Mouse (Mus musculus) hindbrain, embryonic 13.5 days (tissue): ENCODE data around the gene Cep78. TPM values are rescaled to one million over a fixed set of nuclear protein-coding genes. Genes with fewer than 3 reads are reported as not detected.
A peak's percentile ranks its signal among the peaks of the same experiment; 100 is the strongest.

Source experiments
- ATAC-seq: fragments of 200-750 bp; cut with Nextera tagmentation; 2 replicates; pipeline ENCODE4 v1.8.0; 2017; ENCODE audit warnings: moderate TSS enrichment; ENCODE audit not compliant: low FRiP score
- H3K27ac ChIP-seq: fragments of 300-500 bp; sonication (generic); 2 replicates; pipeline ENCODE4 v1.5.1; 2015; ENCODE audit warnings: inconsistent platforms, mild to moderate bottlenecking, moderate library complexity
- H3K27me3 ChIP-seq: fragments of 300-500 bp; sonication (generic); 2 replicates; pipeline ENCODE4 v1.6.1; 2015; ENCODE audit warnings: mild to moderate bottlenecking, inconsistent platforms
- H3K36me3 ChIP-seq: fragments of 300-500 bp; sonication (generic); 2 replicates; pipeline ENCODE4 v1.6.1; 2015; ENCODE audit warnings: mild to moderate bottlenecking, inconsistent platforms
- H3K4me1 ChIP-seq: fragments of 300-500 bp; sonication (generic); replicated peaks from 2 replicates; pipeline ENCODE4 v1.6.1; 2015; ENCODE audit warnings: inconsistent platforms
- H3K4me2 ChIP-seq: fragments of 300-500 bp; sonication (generic); 2 replicates; pipeline ENCODE4 v1.6.1; 2015; ENCODE audit warnings: inconsistent platforms, mild to moderate bottlenecking, moderate library complexity
- H3K4me3 ChIP-seq: fragments of 300-500 bp; sonication (generic); 2 replicates; pipeline ENCODE4 v1.5.1; 2015; ENCODE audit warnings: mild to moderate bottlenecking, inconsistent platforms
- H3K9ac ChIP-seq: fragments of 300-500 bp; sonication (generic); 2 replicates; pipeline ENCODE4 v1.6.1; 2015; ENCODE audit warnings: mild to moderate bottlenecking, inconsistent platforms
- H3K9me3 ChIP-seq: fragments of 300-500 bp; sonication (generic); 2 replicates; pipeline ENCODE4 v1.6.1; 2016; ENCODE audit warnings: inconsistent platforms
- WGBS: fragments of 180-500 bp; shearing (Covaris S2); methylation state at CpG from one replicate; pipeline ENCODE4 v1.1.7; 2015; 5-methylcytosine and 5-hydroxymethylcytosine counted together
- polyA plus RNA-seq: library from polyadenylated mRNA; unstranded; fragments of >200 nt; fragmentation: Nextera tagmentation; extraction: Ambion mirVana; gene quantifications from 2 replicates; pipeline ENCODE4 v1.2.1, GENCODE M21; 2015

The Cep78 gene
- polyA plus RNA-seq, 1 experiment from 2014 or later: 38.7 TPM

DNA sequence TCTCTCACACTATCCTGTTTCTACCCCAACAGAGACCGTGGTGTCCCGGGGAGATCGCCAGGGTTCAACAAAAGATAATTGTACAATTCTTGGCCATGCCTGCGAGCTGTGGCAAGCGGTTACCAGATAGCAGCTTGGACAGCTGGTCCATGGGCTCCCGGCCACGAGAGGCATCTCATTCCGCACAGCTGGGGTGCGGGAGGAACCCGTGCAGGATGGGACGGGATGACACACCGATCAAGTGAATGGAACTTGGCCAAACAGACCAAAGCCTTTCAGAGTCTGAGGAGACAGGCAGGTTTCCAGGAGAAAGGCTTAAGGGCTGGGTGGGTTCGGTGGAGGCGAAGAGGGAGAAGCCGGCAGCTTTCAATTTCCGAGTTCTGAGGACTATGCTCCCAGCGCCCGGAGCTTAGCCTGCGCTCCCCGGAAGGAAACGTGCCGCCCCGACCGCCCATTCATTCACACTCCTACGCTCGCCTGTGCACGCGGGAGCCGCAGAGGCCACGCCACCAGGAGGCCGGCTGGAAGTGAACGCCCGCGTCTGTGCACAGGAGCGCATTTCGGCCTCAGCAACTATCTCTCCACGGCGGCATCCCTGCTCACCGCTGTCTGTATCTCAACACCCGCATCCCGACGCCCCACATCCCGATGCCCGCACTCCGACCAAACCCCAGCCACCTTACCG, 60.5 kb downstream of the Cep78 start:
- Histone ChIP-seq H3K27me3 (peaks cover 10% of the 10 kb centered on the region; the same call in 1 of the 2 replicates), H3K4me1 (peaks cover 22% of the 10 kb centered on the region), H3K36me3 (no peaks in the 10 kb centered on the region), H3K4me3 (peak overlapping the region; percentile 70), H3K9ac (peak overlapping the region; percentile 75), H3K9me3 (no peaks in the 10 kb centered on the region), H3K27ac (peak overlapping the region; percentile 87), H3K4me2 (peak overlapping the region; percentile 93)
- peak; percentile 71 for ATAC-seq
- under 1% methylated on average over 46 of the region's 46 CpGs for WGBS

DNA sequence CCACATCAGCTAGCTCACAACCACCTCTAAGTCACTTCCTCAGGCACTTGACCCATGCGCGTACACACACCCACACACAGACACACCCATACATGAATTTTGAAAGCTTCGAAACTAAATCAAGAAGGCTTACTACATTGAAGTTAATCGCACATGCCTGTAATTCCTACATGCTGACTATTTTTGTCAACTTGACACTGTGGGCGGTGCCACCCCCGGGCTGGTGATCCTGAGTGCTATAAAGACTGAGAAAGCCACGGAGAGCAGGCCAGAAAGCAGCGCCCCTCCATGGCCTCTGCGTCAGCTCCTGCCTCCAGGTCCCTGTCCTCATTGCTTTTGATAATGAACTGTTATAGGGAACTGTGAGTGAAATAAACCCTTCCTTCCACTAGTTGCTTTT, 61.4 kb downstream of the Cep78 start:
- Histone ChIP-seq H3K9me3 (no peaks in the 10 kb centered on the region), H3K4me1 (peaks cover 22% of the 10 kb centered on the region), H3K4me3 (peak overlapping the region; percentile 70), H3K27ac (peak overlapping the region; percentile 87), H3K9ac (peak overlapping the region; percentile 75), H3K36me3 (peaks cover 5% of the 10 kb centered on the region), H3K4me2 (peak overlapping the region; percentile 93), H3K27me3 (peaks cover 10% of the 10 kb centered on the region; the same call in 1 of the 2 replicates)
- 34% methylated on average over 9 of the region's 9 CpGs for WGBS
- ATAC-seq: no peak

DNA sequence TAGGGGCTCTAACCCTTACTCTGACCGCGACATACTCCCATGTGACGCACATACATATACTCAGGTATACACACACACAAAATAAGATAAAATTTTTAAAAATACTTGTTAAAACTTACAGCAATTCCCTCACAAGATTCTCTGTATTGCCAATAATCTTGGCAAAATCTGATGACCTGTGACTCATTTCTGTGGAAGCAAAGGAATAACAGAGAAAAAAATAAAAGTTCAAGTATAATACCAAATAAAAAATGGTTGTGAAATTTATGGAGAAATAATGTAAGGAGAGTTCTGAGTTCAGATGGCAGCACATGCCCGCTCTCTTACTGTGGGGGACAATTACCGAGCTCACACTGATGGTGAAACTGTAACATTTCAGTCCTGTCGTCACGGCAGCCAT, 65.5 kb downstream of the Cep78 start:
- Histone ChIP-seq H3K4me1 (peaks cover 14% of the 10 kb centered on the region), H3K36me3 (peaks cover 36% of the 10 kb centered on the region), H3K4me2 (no peak overlapping the region), H3K9me3 (no peaks in the 10 kb centered on the region), H3K4me3 (no peak overlapping the region), H3K27me3 (no peaks in the 10 kb centered on the region), H3K27ac (no peak overlapping the region), H3K9ac (no peak overlapping the region)
- 94% methylated on average over 7 of the region's 7 CpGs for WGBS
- ATAC-seq: no peak

DNA sequence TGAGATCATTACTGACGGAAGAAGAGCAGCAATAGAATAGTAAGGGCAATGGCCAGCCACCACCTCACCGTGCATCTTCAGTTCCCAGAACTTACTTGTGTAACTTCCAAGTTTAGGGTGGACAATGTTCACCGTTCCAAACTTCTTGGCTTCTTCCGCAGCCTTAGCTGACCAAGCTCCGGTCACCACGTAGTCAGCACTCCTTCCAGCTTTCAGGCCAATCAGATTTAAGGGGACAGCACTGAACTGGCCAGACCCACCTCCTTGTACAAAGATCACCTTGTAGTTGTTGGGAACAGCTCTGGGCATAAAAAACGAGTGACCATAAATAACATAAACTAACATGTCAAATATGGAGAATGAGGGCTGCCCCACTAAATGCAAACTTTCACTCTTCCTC, 66.7 kb downstream of the Cep78 start:
- no peaks in the 10 kb centered on the region for H3K27me3 ChIP-seq
- no peak overlapping the region for H3K27ac ChIP-seq
- H3K4me2 ChIP-seq: no peak overlapping the region
- ATAC-seq: no peak
- no peak overlapping the region for H3K9ac ChIP-seq
- peaks cover 49% of the 10 kb centered on the region for H3K36me3 ChIP-seq
- H3K4me1 ChIP-seq: peaks cover 5% of the 10 kb centered on the region
- WGBS: 95% methylated on average over 7 of the region's 7 CpGs
- no peak overlapping the region for H3K4me3 ChIP-seq
- no peaks in the 10 kb centered on the region for H3K9me3 ChIP-seq

DNA sequence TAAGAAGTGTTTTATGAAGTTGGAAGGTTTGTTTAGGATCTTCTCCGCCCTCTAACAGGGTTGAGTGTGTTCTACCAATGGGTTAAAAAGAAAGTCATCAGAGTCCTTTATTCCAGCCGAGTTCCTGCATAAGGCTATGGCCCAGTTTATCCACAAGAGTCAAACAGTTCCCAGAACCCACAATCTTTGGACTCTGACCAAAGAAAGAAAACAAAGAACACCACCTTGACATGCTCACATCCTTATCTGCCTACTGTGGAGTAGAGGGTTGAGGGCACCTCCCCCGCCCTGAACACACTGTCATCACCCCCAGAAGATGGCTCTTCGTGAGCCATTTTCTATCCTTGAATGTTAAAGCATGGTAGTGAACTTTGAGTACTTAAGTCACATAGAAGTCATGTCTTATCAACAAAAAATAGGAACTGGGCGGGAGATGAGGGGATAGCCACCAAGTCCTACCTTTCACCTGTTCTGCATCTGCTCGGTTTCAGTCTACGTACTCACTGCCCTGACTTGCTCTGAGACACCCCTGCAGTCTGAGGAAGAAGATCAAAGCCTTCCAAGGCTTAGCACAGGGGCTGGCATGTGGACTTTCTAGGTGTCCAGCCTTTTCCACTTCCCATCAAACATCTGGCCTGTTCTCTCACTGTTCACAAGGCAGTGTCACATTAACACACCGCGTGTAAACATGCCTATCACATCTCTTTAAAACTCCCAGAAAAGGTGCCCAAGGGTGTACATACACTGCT, 71.4 kb downstream of the Cep78 start:
- no peak overlapping the region for H3K9ac ChIP-seq
- H3K4me2 ChIP-seq: no peak overlapping the region
- H3K27me3 ChIP-seq: no peaks in the 10 kb centered on the region
- H3K36me3 ChIP-seq: peaks cover 75% of the 10 kb centered on the region
- no peak overlapping the region for H3K4me3 ChIP-seq
- ATAC-seq: no peak
- H3K9me3 ChIP-seq: no peaks in the 10 kb centered on the region
- H3K27ac ChIP-seq: no peak overlapping the region
- 95% methylated on average over 9 of the region's 9 CpGs for WGBS
- no peaks in the 10 kb centered on the region for H3K4me1 ChIP-seq

DNA sequence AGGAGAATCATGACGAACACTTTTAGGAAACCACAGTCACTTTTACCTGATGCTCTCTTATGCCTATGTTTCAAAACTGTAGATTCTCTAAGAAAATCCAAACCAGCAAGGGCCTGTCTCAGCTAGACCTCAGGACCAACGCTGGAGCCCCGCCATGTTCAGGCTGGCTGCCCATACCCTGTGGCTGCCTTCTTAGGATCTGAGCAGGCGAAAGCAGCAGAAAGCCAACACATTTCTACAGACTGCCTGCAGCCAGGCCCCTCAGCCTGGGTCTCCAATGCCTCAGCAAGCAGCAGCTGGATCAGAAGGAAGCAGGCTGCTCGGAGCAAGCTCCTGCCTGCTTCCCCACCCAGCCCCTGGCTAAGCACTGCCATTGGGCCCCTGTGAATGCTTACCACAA, 73.3 kb downstream of the Cep78 start:
- 91% methylated on average over 5 of the region's 5 CpGs for WGBS
- H3K9ac ChIP-seq: no peak overlapping the region
- no peaks in the 10 kb centered on the region for H3K4me1 ChIP-seq
- H3K36me3 ChIP-seq: peaks cover 74% of the 10 kb centered on the region
- H3K27ac ChIP-seq: no peak overlapping the region
- no peaks in the 10 kb centered on the region for H3K9me3 ChIP-seq
- H3K4me3 ChIP-seq: no peak overlapping the region
- H3K4me2 ChIP-seq: no peak overlapping the region
- ATAC-seq: no peak
- no peaks in the 10 kb centered on the region for H3K27me3 ChIP-seq

DNA sequence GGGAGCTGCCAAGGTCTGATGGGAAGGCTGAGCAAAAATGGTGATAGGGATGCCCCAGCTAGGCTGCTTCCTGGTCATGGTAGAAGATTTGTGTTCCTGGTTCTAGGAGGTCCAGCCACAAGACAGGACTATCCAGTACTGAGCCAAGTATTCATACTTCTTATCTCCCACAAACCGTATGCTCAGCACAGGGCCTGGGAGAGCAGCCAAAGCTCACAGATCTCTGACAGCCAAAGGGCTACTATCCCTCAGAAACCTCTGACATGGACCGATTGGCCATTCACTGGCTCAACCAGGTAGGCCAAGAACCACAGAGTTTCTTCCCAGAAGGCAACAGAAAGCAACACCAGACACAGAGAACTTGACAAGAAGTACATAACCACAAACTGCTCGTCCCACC, 73.8 kb downstream of the Cep78 start:
- WGBS: 95% methylated on average over 3 of the region's 3 CpGs
- H3K36me3 ChIP-seq: peaks cover 70% of the 10 kb centered on the region
- ATAC-seq: no peak

DNA sequence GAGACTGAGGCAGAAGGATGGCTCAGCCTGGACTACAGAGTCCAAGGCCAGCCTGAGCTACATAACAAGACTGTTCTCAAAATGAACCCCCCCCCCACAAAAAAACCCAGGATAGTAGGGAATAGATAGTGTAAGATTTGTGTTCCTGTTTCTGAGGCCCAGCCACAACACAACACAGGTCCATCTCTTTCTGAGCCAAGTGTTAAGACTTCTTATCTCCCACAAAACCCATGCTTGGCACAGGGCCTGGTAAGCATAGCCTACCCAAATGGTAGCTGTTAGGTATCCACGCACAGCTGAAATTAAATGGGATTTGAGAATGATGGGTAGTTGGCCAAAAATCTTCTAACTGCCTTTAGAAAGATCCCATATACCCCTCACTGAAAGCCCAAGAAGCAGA, 74.3 kb downstream of the Cep78 start:
- Histone ChIP-seq H3K4me1 (no peaks in the 10 kb centered on the region), H3K4me3 (no peak overlapping the region), H3K27ac (no peak overlapping the region), H3K9ac (no peak overlapping the region), H3K27me3 (no peaks in the 10 kb centered on the region), H3K4me2 (no peak overlapping the region), H3K36me3 (peaks cover 74% of the 10 kb centered on the region), H3K9me3 (no peaks in the 10 kb centered on the region)
- 93% methylated on average over 1 of the region's 1 CpGs for WGBS
- ATAC-seq: no peak

More for the DNA sequence above, 73.8 kb downstream of the Cep78 start:
- Histone ChIP-seq H3K9ac (no peak overlapping the region), H3K27me3 (no peaks in the 10 kb centered on the region), H3K27ac (no peak overlapping the region), H3K9me3 (no peaks in the 10 kb centered on the region), H3K4me1 (no peaks in the 10 kb centered on the region), H3K4me3 (no peak overlapping the region), H3K4me2 (no peak overlapping the region)

DNA sequence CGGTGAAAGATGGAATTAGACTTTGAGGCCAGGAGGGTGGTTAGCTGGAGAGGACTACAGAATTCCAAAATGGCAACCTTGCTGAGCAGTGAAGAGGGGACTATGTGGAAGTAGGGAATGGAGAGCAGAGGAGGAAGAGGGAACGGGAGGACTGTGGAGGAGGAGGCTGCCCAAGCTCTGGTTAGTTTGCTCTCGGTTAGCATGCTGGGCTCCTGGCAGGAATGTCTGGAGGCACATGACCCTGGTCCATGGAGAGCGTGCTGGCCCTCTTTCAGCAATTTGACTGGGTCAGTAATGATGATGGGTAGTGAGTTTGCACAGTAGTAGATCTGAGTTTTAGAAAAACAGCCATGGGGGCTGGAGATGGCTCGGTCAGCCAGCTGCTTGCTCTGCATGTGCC, 76.8 kb downstream of the Cep78 start:
- ATAC-seq: no peak
- Histone ChIP-seq H3K36me3 (peaks cover 56% of the 10 kb centered on the region), H3K4me3 (no peak overlapping the region), H3K4me1 (peaks cover 13% of the 10 kb centered on the region), H3K4me2 (no peak overlapping the region), H3K27me3 (no peaks in the 10 kb centered on the region), H3K27ac (no peak overlapping the region), H3K9ac (no peak overlapping the region), H3K9me3 (no peaks in the 10 kb centered on the region)
- WGBS: 93% methylated on average over 5 of the region's 5 CpGs

Other genes with a start within 250 kb of the Cep78 start
- gene Psat1, start 37.7 kb downstream of the Cep78 start, polyA plus RNA-seq: 87.6 and 116 TPM in 2 replicates
- gene Gnaq, start 147.8 kb upstream of the Cep78 start, polyA plus RNA-seq: 78.7 and 79.8 TPM in 2 replicates